Mouse (Mus musculus) E14TG2a.4 (cell line): ENCODE results near the gene Slc35d1.

Experiments used
- CTCF ChIP-seq: conservative IDR thresholded peaks from 2 replicates; pipeline ENCODE4 v1.5.1; 2014; ENCODE audit warnings: low read length
- NANOG ChIP-seq: IDR thresholded peaks from 2 replicates; pipeline ENCODE4 v1.6.1; 2014; ENCODE audit warnings: borderline replicate concordance, low read length, mixed read lengths
- POU5F1 ChIP-seq: IDR thresholded peaks from 2 replicates; pipeline ENCODE4 v1.6.1; 2014; ENCODE audit warnings: low read length, borderline replicate concordance

GRCm38 (mm10) chr4:103247813-103248212 is 32.8 kb upstream of the Slc35d1 start:
- TF ChIP-seq CTCF (no peak), POU5F1 (no peak), NANOG (no peak)
